Mouse (Mus musculus) 3T3-L1 (cell line): ENCODE data around the gene Olfr452.

Experiments used
- DNase-seq: peaks from one replicate; pipeline ENCODE4 v3.0.0-alpha.2; 2015; ENCODE audit warnings: low read depth, low spot score

Olfr452 gene

DNA sequence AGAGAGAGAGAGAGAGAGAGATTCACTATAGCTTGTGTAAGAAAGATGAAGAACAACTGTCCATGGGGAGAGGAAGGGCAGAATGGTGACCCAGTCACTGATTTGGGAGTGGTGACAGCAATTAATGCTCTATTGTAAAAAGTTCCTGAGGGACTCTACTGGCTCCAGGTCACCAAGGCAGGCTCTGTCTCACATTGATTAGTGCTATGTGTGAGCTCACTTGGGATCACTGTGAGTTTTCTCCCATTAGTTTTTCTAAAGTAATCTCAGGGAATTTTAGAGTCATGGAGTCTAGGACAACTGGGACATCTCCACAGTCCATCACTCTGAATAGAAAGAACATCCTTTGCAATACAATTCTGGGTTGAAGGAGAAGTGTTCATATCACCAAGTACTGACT, at the start of gene Olfr452:
Gene Olfr452, plus strand, starts transcription at position 301 of the 400 bp plus-strand sequence.
- no peak for DNase-seq

DNA sequence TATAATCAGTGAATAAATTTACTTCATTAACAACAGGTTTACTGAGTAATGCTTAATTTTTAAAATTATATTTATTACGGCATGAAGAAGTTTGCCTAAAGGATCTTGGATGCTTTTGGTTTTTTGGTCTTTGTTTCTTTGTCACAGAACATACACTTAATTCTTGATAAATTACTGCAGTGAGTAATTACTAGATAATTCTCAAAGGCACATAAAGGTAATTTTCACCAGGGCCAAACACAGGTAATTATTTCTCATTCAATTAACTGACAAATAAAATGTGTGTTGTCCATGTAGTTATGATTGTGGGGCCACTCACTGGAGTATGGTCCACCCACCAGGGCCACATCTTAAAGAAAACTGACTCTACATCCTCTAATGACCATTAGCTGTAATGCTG, 45.8 kb upstream of the Olfr452 start, which contains the start of gene Olfr453:
Gene Olfr453, plus strand, starts transcription at position 301 of the 400 bp plus-strand sequence.
- no peak for DNase-seq

DNA sequence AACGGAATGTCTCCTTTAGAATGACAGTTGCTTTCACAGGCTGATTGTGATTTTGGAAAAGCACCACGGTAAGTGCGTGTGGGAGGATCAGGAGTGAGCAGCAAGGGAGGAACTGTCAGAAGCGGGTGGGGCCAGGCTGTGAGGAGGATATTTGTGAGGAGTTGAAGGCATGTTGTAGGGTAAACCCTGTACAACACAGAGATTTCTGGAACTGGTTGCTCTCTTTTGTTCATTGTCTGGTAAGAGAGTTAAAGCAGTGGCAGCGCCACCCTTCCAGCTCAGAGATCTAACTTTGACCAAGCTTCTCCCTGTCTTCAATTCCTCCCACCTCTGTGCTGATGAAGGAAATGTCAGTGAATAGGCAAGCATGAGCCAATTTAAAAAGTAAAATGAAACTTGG, 42.6 kb upstream of the Olfr452 start:
- no peak for DNase-seq

DNA sequence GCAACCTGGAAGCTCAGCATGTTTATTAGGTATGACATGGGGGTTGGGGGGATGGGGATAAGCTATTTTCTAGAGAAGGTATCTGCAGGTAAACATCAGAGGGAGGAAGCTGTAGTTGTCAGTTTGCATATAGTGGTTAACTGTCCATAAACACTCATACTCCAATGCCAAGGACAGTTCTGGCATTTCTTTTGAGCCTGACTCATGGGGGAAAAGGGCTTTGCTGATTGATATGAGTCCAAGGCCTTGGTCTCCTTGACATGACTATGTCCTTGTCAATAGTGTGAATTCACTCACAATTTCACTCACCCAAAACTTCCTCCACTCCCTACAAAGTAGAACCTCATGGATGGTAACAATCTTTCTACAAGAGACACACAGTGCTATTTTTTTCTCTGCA, 37.0 kb upstream of the Olfr452 start:
- DNase-seq, result no peak

DNA sequence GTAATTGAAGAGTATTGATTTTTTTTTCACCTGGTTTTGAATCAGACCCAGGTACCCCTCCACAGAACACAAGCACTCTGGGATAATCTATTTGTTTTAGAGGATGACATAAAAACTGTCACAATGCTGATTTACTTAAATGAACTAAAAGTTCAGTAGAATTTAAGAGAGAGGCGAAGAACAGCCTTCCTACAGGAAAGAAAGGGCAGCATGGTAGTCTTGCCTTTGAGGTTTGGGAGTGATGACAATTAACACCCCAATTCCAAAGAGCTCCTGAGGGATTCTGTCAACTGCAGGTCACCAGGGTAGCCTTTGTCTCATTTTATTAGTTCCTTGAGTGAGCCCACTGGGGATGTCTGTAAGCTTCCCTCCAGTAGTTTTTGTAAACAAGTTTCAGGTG, 28.8 kb upstream of the Olfr452 start, which contains the start of gene Olfr38:
Gene Olfr38, plus strand, starts transcription at position 301 of the 400 bp plus-strand sequence.
- no peak for DNase-seq

DNA sequence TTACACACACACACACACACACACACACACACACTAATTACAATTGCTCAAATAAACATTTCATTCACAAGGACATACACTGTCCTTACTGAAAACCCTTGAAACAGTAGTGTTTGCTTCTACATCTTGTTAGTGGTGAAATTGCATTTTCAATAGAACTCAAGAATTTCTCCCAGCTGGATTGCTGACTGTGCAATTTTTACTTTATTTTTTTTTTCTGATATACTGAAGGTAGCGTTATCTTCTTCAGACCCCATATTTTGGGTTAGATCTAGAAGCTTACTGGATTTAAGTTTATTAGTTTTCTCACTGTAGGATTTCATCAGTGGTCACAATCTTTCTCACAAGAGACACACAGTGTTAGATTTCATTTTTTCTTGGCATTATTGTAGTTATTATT, 7.8 kb upstream of the Olfr452 start:
- DNase-seq, result no peak

DNA sequence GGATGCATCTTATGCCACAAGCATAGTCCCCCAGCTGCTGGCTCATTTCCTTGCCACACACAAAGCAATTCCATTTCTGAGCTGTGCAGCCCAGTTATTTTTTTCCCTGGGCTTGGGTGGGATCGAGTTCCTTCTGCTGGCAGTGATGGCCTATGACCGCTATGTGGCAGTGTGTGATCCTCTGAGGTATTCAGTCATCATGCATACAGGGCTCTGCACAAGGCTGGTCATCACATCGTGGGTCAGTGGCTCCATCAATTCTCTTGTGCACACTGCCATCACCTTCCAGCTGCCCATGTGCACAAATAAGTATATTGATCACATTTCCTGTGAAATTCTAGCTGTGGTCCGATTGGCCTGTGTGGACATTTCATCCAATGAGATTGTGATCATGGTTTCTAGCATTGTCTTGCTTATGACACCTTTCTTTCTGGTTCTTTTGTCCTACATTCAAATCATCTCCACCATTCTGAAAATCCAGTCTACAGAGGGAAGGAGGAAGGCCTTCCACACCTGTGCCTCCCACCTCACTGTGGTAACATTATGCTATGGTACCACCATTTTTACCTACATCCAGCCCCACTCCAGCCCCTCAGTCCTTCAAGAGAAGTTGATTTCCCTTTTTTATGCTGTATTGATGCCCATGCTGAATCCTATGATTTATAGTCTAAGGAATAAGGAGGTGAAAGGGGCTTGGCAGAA, 5.5 kb downstream of the Olfr452 start:
- peak; percentile 27 for DNase-seq

DNA sequence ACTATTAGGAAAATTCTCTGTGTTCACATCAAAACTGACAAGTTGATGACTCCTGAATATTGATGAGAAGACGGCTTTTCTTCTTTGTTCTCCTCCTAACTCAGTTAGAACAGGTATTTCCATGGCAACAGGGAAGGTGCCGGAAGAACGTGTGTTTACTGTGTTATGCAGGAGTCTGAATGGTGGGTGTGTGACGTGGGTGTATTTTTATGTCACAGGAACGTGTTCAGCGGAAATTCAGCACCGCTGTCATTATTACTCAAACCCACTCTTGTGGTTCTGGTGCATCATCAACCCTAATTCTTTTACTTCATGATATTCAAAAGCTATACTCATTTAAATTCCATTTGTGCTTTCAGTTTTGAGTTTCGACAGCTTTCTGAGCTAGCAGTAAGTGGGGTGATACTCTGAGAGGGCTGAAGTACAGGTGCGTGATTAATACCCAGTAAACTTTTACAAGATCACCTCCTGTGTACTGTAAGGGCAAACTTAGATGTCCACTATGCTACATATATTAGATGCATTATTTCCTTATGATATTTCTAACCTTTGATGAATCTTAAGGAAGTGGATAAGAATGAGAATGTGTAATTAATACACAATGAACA, 6.2 kb downstream of the Olfr452 start:
- DNase-seq, result no peak

DNA sequence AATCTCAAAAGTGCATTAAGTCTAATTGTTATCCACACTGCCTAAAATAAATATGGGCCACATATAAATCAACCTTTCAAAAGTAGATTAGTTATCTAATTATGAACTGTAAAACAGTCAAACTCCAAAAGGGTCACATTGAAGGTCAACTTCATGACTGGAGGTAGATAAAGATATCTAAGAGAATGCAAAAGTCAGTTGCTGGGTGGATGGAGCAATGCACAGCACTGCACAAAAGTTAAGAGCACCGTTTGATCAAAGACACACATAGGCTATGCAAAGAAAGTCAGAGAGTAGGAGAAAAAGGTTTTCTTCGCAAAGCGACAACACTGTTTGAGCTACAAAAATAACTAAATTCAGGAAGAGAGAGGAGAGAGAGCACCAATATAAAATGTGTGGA, 10.1 kb downstream of the Olfr452 start:
- no peak for DNase-seq

DNA sequence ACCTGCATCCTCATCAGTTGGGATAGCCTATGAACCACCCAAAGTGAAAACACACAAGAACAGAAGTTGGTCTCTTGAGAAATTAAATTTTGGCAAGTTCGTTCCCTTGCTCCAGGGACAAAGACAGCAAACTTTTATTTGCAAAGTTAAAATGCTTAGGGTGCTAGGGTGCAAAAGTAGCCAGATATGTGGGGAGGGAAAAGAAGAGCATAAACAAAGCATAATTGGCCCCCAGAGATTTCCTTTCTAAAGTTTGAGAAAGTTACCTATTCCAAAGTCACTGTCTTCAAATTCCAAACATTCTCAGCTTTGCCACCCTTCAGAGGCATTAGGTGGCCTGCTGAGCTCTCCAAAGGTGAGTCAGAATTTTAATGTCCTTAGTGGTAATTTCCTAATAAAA, 26.7 kb downstream of the Olfr452 start, which contains the start of gene Olfr450:
Gene Olfr450, plus strand, starts transcription at position 301 of the 400 bp plus-strand sequence.
- no peak for DNase-seq

DNA sequence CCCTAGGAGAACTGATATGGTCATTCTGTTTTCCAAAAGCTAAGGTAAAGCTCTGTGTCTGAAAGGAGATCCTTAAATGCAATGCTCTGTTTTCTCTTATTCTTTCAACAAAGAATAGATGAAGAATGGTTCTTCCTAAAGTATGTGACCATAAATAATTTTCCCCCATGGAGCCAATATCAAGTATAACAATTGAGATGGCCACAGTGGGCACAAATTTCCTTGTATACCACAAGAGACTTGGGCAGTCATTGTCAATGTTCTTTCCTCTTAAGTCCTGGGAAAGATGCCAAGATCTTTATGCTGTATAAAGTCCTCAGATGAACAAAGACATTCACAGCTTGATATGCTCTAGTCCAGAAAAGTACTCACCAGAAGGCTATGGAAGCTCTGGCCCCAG, 49.2 kb downstream of the Olfr452 start, which contains the start of gene Olfr449:
Gene Olfr449, plus strand, starts transcription at position 301 of the 400 bp plus-strand sequence.
- DNase-seq, result no peak
